ENCODE assay signal across 9 mouse cellular contexts in genomic region chr1:92707917-92708897, GRCm38 (mm10). TPM values are rescaled to one million over a fixed set of nuclear protein-coding genes. Genes with fewer than 3 reads are reported as not detected.
DNase-seq lines count a peak whose midpoint lies in the region; ATAC-seq and TF ChIP-seq lines count a peak whose summit lies in the region.
"Had no signal": no experiment of that assay in that cellular context is flagged by ENCODE, and none has a peak within 500 bp of the region (broad histone marks: within the 10 kb centered on the region; RNA-seq: fewer than 3 reads in every experiment).

No protein-coding gene starts in this region.

- peak; percentile 78 for ATAC-seq in lung, embryonic 14.5 days (ENCODE audit: insufficient read depth)
- ATAC-seq in limb, embryonic 14.5 days (ENCODE audit: low FRiP score, low read depth) = peak; percentile 77
- no peak for ATAC-seq in cerebellum, adult (ENCODE audit: insufficient number of reproducible peaks, low FRiP score, low TSS enrichment)

- no peaks in the 10 kb centered on the region for H3K36me3 ChIP-seq in lung, embryonic 14.5 days (ENCODE audit: insufficient read depth)
- no peaks in the 10 kb centered on the region for H3K36me3 ChIP-seq in embryonic facial prominence, embryonic 10.5 days (replicated peaks)
- H3K36me3 ChIP-seq in limb, embryonic 14.5 days (ENCODE audit: control insufficient read depth, insufficient read depth, low read length) = no peaks in the 10 kb centered on the region

- WGBS in lung, embryonic 14.5 days = 70% methylated on average over 19 of the region's 19 CpGs
- 88% methylated on average over 19 of the region's 19 CpGs for WGBS in embryonic facial prominence, embryonic 10.5 days
- 72% methylated on average over 19 of the region's 19 CpGs for WGBS in limb, embryonic 14.5 days

- H3K27ac ChIP-seq in lung, embryonic 14.5 days (ENCODE audit: low read depth) = 0 out of 2 replicates have a peak overlapping the region, but pooled peaks have one; percentile 46
- peak overlapping the region; percentile 26; the same call in 1 of the 2 replicates for H3K27ac ChIP-seq in embryonic facial prominence, embryonic 10.5 days (replicated peaks)
- H3K27ac ChIP-seq in limb, embryonic 14.5 days (replicated peaks; ENCODE audit: low read depth, low read length) = no peak overlapping the region

- H3K27me3 ChIP-seq in lung, embryonic 14.5 days (ENCODE audit: insufficient read depth, low read length) = no peaks in the 10 kb centered on the region
- H3K27me3 ChIP-seq in embryonic facial prominence, embryonic 10.5 days (replicated peaks; ENCODE audit: low read depth, poor library complexity, severe bottlenecking) = no peaks in the 10 kb centered on the region
- H3K27me3 ChIP-seq in limb, embryonic 14.5 days (ENCODE audit: control insufficient read depth, insufficient read depth, low read length) = no peaks in the 10 kb centered on the region

- no peaks in the 10 kb centered on the region for H3K9me3 ChIP-seq in lung, embryonic 14.5 days (ENCODE audit: low read depth, low read length)
- H3K9me3 ChIP-seq in embryonic facial prominence, embryonic 10.5 days = no peaks in the 10 kb centered on the region
- no peaks in the 10 kb centered on the region for H3K9me3 ChIP-seq in limb, embryonic 14.5 days (ENCODE audit: control insufficient read depth, low read length)

- H3K4me3 ChIP-seq in lung, embryonic 14.5 days (ENCODE audit: low read depth, low read length) = no peak overlapping the region
- no peak overlapping the region for H3K4me3 ChIP-seq in embryonic facial prominence, embryonic 10.5 days
- H3K4me3 ChIP-seq in limb, embryonic 14.5 days (replicated peaks; ENCODE audit: low read length) = no peak overlapping the region

- no peak overlapping the region for H3K4me2 ChIP-seq in lung, embryonic 14.5 days
- H3K4me2 ChIP-seq in limb, embryonic 14.5 days (replicated peaks; ENCODE audit: low read depth, low read length, severe bottlenecking) = no peak overlapping the region

- DNase-seq in cerebellum, postnatal 10 days = peak; percentile 41 to 64
- no peak for DNase-seq in cerebellum, postnatal 25 days
- DNase-seq in lung, embryonic 14.5 days = peak; percentile 70
- DNase-seq in lung, postnatal 14 days = no peak
- no peak for DNase-seq in embryonic facial prominence, embryonic 10.5 days (ENCODE audit: low spot score)
- peak; percentile 54 for DNase-seq in limb, embryonic 14.5 days (ENCODE audit: low spot score)
- DNase-seq in right cerebral cortex, postnatal 36 days (ENCODE audit: low spot score in 2 of 2) = no peak
- DNase-seq: kidney, adult 11 months had no signal

- H3K9ac ChIP-seq in lung, embryonic 14.5 days = no peak overlapping the region
- no peak overlapping the region for H3K9ac ChIP-seq in limb, embryonic 14.5 days (ENCODE audit: low read depth, low read length, severe bottlenecking)

- no peak for TF ChIP-seq POLR2A in limb, embryonic 14.5 days (IDR thresholded peaks at IDR 0.05; ENCODE audit: borderline replicate concordance, extremely low read depth, insufficient read depth, insufficient read length)

- peak; percentile 48 for TF ChIP-seq CTCF in lung, embryonic 14.5 days (IDR thresholded peaks at IDR 0.05; ENCODE audit: low read depth)

- H3K4me1 ChIP-seq in lung, embryonic 14.5 days (ENCODE audit: insufficient read depth) = peaks cover 6% of the 10 kb centered on the region; the same call in 1 of the 2 replicates
- peaks cover 30% of the 10 kb centered on the region for H3K4me1 ChIP-seq in embryonic facial prominence, embryonic 10.5 days
- H3K4me1 ChIP-seq in limb, embryonic 14.5 days (ENCODE audit: control insufficient read depth, insufficient read depth, low read length) = no peaks in the 10 kb centered on the region

RNA-seq across cellular contexts. Expression of gene Otos, which starts 59.6 kb away (rescaled TPM):
- not detected in 2 replicates for polyA plus RNA-seq in lung, embryonic 14.5 days (2014; fragmentation: Nextera tagmentation; extraction: Ambion mirVana)
- 0.05 TPM in 1 of 2 replicates, not detected in the other for polyA plus RNA-seq in embryonic facial prominence, embryonic 10.5 days (2016; fragmentation: Nextera tagmentation; extraction: Ambion mirVana)
- 0.19 TPM in 1 of 2 replicates, not detected in the other for polyA plus RNA-seq in limb, embryonic 14.5 days (2012; rRNA removed)
- not detected in 2 replicates for polyA plus RNA-seq in limb, embryonic 14.5 days (2014; fragmentation: Nextera tagmentation; extraction: Ambion mirVana)

Comparison
In these comparisons a context has a peak if more than half of its experiments do, and no peak if none do; other contexts are left out.
1. DNase-seq: peak in cerebellum, postnatal 10 days (2 of 2), lung, embryonic 14.5 days (single experiment) and limb, embryonic 14.5 days (single experiment); none in cerebellum, postnatal 25 days (0 of 2), lung, postnatal 14 days (single experiment), embryonic facial prominence, embryonic 10.5 days (single experiment) and right cerebral cortex, postnatal 36 days (0 of 2).